Mouse (Mus musculus): Measurements from ENCODE around the gene Hoxa2. TPM values are rescaled to one million over a fixed set of nuclear protein-coding genes. Genes with fewer than 3 reads are reported as not detected.

Hoxa2 gene
- total RNA-seq, 2 experiments from 2014 or later = 0.31 to 0.34 TPM

- intact Hi-C loops (cut with DNase I) = no loop called here
- DNase-seq (ENCODE audit: low spot score) = no peak
Observed at GRCm38 (mm10) chr6:52167736-52168161, 3.1 kb upstream of the Hoxa2 start.

GRCm38 (mm10) chr6:52167176-52167575 is 2.5 kb upstream of the Hoxa2 start:
- intact Hi-C loops (cut with DNase I) = no loop called here
- no peak for DNase-seq (ENCODE audit: low spot score)

GRCm38 (mm10) chr6:52166431-52167077 is 1.9 kb upstream of the Hoxa2 start:
- DNase-seq (ENCODE audit: low spot score) = no peak
- intact Hi-C loops (cut with DNase I) = no loop called here

- intact Hi-C loops (cut with DNase I) = no loop called here
Observed at GRCm38 (mm10) chr6:52165441-52166370, 1.1 kb upstream of the Hoxa2 start.

GRCm38 (mm10) chr6:52164051-52164625 is 493 bp downstream of the Hoxa2 start:
- intact Hi-C loops (cut with DNase I) = loop anchor here (5.0 kb wide), 2 partner anchors 33 to 982 kb away; no protein-coding TSS in a partner anchor
- no peak for DNase-seq (ENCODE audit: low spot score)

More at GRCm38 (mm10) chr6:52165441-52166370, 1.1 kb upstream of the Hoxa2 start:
- DNase-seq (ENCODE audit: low spot score) = no peak

GRCm38 (mm10) chr6:52163366-52164031 is 1.1 kb downstream of the Hoxa2 start:
- intact Hi-C loops (cut with DNase I) = loop anchor here (5.0 kb wide), 2 partner anchors 34 to 981 kb away; no protein-coding TSS in a partner anchor
- DNase-seq (ENCODE audit: low spot score) = no peak

GRCm38 (mm10) chr6:52162611-52163365 is 1.8 kb downstream of the Hoxa2 start:
- intact Hi-C loops (cut with DNase I) = loop anchor here (5.0 kb wide), 2 partner anchors 35 to 980 kb away; no protein-coding TSS in a partner anchor
- DNase-seq (ENCODE audit: low spot score) = no peak

GRCm38 (mm10) chr6:52162093-52162380 is 2.6 kb downstream of the Hoxa2 start:
- no peak for DNase-seq (ENCODE audit: low spot score)
- intact Hi-C loops (cut with DNase I) = loop anchor here (5.0 kb wide), 2 partner anchors 35 to 980 kb away; no protein-coding TSS in a partner anchor

GRCm38 (mm10) chr6:52161336-52162092 is 3.1 kb downstream of the Hoxa2 start:
- intact Hi-C loops (cut with DNase I) = loop anchor here (5.0 kb wide), 2 partner anchors 36 to 979 kb away; no protein-coding TSS in a partner anchor
- DNase-seq (ENCODE audit: low spot score) = no peak

GRCm38 (mm10) chr6:52160511-52161335 is 3.9 kb downstream of the Hoxa2 start:
- intact Hi-C loops (cut with DNase I) = loop anchor here (5.0 kb wide), 2 partner anchors 37 to 978 kb away; no protein-coding TSS in a partner anchor

GRCm38 (mm10) chr6:52159979-52160378 is 4.7 kb downstream of the Hoxa2 start:
- intact Hi-C loops (cut with DNase I) = loop anchor here (5.0 kb wide), 2 partner anchors 37 to 978 kb away; no protein-coding TSS in a partner anchor
- no peak for DNase-seq (ENCODE audit: low spot score)

More at GRCm38 (mm10) chr6:52160511-52161335, 3.9 kb downstream of the Hoxa2 start:
- no peak for DNase-seq (ENCODE audit: low spot score)

- intact Hi-C loops (cut with DNase I) = no loop called here
- no peak for DNase-seq (ENCODE audit: low spot score)
Observed at GRCm38 (mm10) chr6:52159164-52159761, 5.4 kb downstream of the Hoxa2 start.

GRCm38 (mm10) chr6:52158276-52159051 is 6.2 kb downstream of the Hoxa2 start, which contains the start of gene Hoxa1:
Gene Hoxa1, minus strand, starts transcription at chr6:52158317.
- intact Hi-C loops (cut with DNase I) = no loop called here
- DNase-seq (ENCODE audit: low spot score) = peak; percentile 60

GRCm38 (mm10) chr6:52157466-52158275 is 7.0 kb downstream of the Hoxa2 start:
- intact Hi-C loops (cut with DNase I) = no loop called here
- no peak for DNase-seq (ENCODE audit: low spot score)

GRCm38 (mm10) chr6:52156551-52157200 is 8.0 kb downstream of the Hoxa2 start:
- intact Hi-C loops (cut with DNase I) = no loop called here
- no peak for DNase-seq (ENCODE audit: low spot score)

All from heart, postnatal 25 days (tissue).